Mouse (Mus musculus) forebrain, embryonic 16.5 days (tissue): ENCODE results near the gene Sp100. TPM values are rescaled to one million over a fixed set of nuclear protein-coding genes. Genes with fewer than 3 reads are reported as not detected.
A peak's percentile ranks its signal among the peaks of the same experiment; 100 is the strongest.

ENCODE experiments used
- ATAC-seq: fragments of 200-750 bp; cut with Nextera tagmentation; 2 replicates; pipeline ENCODE4 v1.8.0; 2017; ENCODE audit warnings: mild to moderate bottlenecking, moderate library complexity
- H3K27ac ChIP-seq: fragments of 300-500 bp; sonication (generic); 2 replicates; pipeline ENCODE4 v1.5.1; 2014; ENCODE audit warnings: low read length, control low read depth
- H3K27me3 ChIP-seq: fragments of 300-500 bp; sonication (generic); replicated peaks from 2 replicates; pipeline ENCODE4 v1.6.1; 2014; ENCODE audit warnings: low read length; ENCODE audit not compliant: control insufficient read depth, insufficient read depth
- H3K36me3 ChIP-seq: fragments of 300-500 bp; sonication (generic); 2 replicates; pipeline ENCODE4 v1.6.1; 2014; ENCODE audit not compliant: control insufficient read depth, insufficient read depth
- H3K4me1 ChIP-seq: fragments of 300-500 bp; sonication (generic); replicated peaks from 2 replicates; pipeline ENCODE4 v1.6.1; 2014; ENCODE audit warnings: low read length; ENCODE audit not compliant: control insufficient read depth, insufficient read depth
- H3K4me2 ChIP-seq: fragments of 300-500 bp; sonication (generic); 2 replicates; pipeline ENCODE4 v1.6.1; 2014; ENCODE audit warnings: mild to moderate bottlenecking, low read length, control low read depth
- H3K4me3 ChIP-seq: fragments of 300-500 bp; sonication (generic); replicated peaks from 2 replicates; pipeline ENCODE4 v1.5.1; 2014; ENCODE audit warnings: mild to moderate bottlenecking, low read length, control low read depth
- H3K9ac ChIP-seq: fragments of 300-500 bp; sonication (generic); replicated peaks from 2 replicates; pipeline ENCODE4 v1.6.1; 2014; ENCODE audit warnings: low read depth, low read length, control low read depth
- H3K9me3 ChIP-seq: fragments of 300-500 bp; sonication (generic); 2 replicates; pipeline ENCODE4 v1.6.1; 2016; ENCODE audit warnings: low read length; ENCODE audit not compliant: control insufficient read depth
- WGBS: fragments of 180-500 bp; shearing (Covaris S2); extraction: QIAGEN DNeasy Blood & Tissue Kit; methylation state at CpG from one replicate; pipeline ENCODE4 v1.1.7; 2014; 5-methylcytosine and 5-hydroxymethylcytosine counted together
- polyA plus RNA-seq: library from polyadenylated mRNA; unstranded; fragments of >200 nt; fragmentation: Nextera tagmentation; extraction: Ambion mirVana; gene quantifications from 2 replicates; pipeline ENCODE4 v1.2.1, GENCODE M21; 2015

The Sp100 gene
- polyA plus RNA-seq, 1 experiment from 2014 or later: not detected

DNA sequence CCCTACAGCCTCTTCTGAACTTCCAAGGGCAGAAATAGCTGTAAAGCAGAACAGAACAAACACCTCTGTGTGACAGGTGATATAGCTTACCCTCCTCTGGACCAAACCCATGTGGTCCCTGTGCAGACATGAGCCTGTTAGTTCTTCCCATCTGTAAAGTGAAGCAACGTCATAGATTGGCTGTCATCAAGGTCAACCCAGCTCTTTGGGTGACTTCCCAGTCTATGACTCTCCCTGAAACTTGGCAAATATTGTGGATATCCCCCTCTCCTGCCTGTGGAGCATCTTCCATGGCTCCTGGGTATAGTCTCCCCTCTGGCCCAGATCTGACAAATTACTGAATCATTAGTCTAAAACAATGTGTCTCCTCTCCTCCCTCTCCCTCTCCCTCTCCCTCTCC is 42.5 kb downstream of the Sp100 start:
- Histone ChIP-seq H3K4me1 (no peaks in the 10 kb centered on the region), H3K27ac (no peak overlapping the region), H3K4me3 (no peak overlapping the region), H3K36me3 (no peaks in the 10 kb centered on the region), H3K4me2 (no peak overlapping the region), H3K27me3 (no peaks in the 10 kb centered on the region), H3K9me3 (no peaks in the 10 kb centered on the region), H3K9ac (no peak overlapping the region)
- no peak for ATAC-seq
- WGBS: 73% methylated on average over 1 of the region's 1 CpGs

- Histone ChIP-seq H3K9ac (no peak overlapping the region), H3K4me1 (no peaks in the 10 kb centered on the region), H3K4me2 (no peak overlapping the region), H3K27ac (no peak overlapping the region), H3K27me3 (no peaks in the 10 kb centered on the region), H3K9me3 (no peaks in the 10 kb centered on the region), H3K36me3 (no peaks in the 10 kb centered on the region), H3K4me3 (no peak overlapping the region)
- no peak for ATAC-seq
- 71% methylated on average over 3 of the region's 3 CpGs for WGBS
These were observed 43.5 kb downstream of the Sp100 start for GRCm38 (mm10) chr1:85693280-85693679.

DNA sequence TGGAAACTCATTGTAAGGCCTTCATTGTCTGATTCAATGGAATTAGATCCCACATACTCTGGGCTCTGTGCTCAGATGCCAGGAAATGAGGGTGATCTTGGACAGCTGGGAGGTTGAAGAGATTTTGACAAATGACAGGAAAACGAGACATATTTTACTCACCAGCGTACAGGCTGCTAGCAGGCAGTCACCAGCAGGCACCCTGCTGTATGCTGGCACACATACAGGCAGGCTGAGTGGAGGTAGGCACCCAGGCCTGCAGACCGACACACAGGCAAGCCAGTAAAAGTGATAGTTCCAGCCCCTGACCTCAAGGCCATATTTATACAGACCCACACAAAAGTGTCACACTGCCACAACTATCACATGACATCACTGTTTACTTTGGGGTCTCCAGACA is 45.9 kb downstream of the Sp100 start:
- no peak overlapping the region for H3K4me3 ChIP-seq
- no peak overlapping the region for H3K9ac ChIP-seq
- no peaks in the 10 kb centered on the region for H3K27me3 ChIP-seq
- H3K36me3 ChIP-seq: no peaks in the 10 kb centered on the region
- H3K4me1 ChIP-seq: no peaks in the 10 kb centered on the region
- WGBS: 64% methylated on average over 3 of the region's 3 CpGs
- no peak overlapping the region for H3K27ac ChIP-seq
- no peak for ATAC-seq
- no peaks in the 10 kb centered on the region for H3K9me3 ChIP-seq
- no peak overlapping the region for H3K4me2 ChIP-seq

DNA sequence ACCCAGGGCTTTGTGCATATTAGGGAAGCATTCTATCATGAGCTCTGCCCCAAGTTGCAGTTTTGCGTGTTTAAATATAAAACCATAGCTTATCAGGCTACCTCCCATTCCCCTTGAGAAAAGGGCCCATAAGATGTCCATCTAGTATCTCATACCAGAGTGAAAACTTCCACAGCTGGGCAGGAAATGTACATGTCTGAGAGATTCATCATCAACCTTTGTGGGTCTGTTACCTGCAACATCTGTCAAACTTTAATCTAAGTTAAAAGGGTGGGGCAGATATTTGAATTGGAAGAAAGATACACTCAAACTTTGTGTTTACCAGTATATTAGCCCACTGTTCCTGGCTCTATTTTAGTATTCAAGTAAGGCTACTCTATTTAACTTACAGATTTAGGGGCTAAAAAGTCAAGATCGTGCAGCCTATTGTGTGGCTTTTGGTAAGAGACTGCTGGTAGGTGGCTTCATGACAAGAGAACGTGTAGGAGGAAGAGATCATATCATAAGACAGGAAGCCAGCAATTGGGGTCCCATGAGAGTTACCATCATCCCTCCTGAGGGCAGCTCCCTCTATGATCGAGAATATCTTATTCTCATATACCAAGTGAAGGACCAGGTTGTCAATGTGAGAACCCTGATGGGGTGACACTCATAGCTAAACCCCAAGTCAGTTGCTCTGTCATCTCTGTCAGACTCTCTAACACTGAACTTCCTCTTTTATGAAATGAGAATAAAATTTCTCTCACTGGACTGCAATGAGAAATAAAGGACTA is 48.1 kb downstream of the Sp100 start:
- no peak overlapping the region for H3K9ac ChIP-seq
- no peaks in the 10 kb centered on the region for H3K27me3 ChIP-seq
- ATAC-seq: no peak
- H3K4me1 ChIP-seq: no peaks in the 10 kb centered on the region
- H3K27ac ChIP-seq: no peak overlapping the region
- H3K4me2 ChIP-seq: no peak overlapping the region
- H3K36me3 ChIP-seq: no peaks in the 10 kb centered on the region
- H3K9me3 ChIP-seq: no peaks in the 10 kb centered on the region
- no peak overlapping the region for H3K4me3 ChIP-seq
- WGBS: 88% methylated on average over 4 of the region's 4 CpGs

DNA sequence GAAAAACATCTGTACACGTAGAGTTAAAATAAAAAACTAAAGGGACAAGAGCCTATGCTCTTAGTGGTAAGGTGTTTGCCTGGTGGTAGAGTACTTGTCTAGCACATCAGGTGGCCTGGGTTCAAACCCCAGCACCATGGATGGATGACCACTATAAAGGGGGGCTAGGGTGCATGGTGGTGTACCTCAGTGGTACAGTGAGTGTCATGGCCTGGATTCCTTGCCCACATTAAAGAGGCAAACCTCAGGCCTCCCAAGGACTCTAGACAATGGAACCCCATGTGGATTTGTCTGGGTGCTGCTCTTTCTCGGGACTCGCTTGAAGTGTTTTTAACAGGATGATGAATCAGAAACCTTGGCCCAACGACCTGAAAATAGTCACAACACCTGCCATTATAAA is 52.7 kb downstream of the Sp100 start:
- 70% methylated on average over 4 of the region's 4 CpGs for WGBS
- ATAC-seq: no peak
- H3K4me2 ChIP-seq: no peak overlapping the region

GRCm38 (mm10) chr1:85703245-85704186 is 53.7 kb downstream of the Sp100 start:
- Histone ChIP-seq H3K4me1 (0 out of 2 replicates have a peak, but pooled peaks cover 3% of the 10 kb centered on the region), H3K36me3 (no peaks in the 10 kb centered on the region), H3K27ac (peak overlapping the region; percentile 10; the same call in 1 of the 2 replicates), H3K4me3 (peak overlapping the region; percentile 44), H3K9me3 (no peaks in the 10 kb centered on the region), H3K9ac (peak overlapping the region; percentile 36), H3K4me2 (peak overlapping the region; percentile 61), H3K27me3 (no peaks in the 10 kb centered on the region)
- 29% methylated on average over 22 of the region's 22 CpGs for WGBS
- peak; percentile 100 for ATAC-seq

More for the DNA sequence above, 52.7 kb downstream of the Sp100 start:
- Histone ChIP-seq H3K27me3 (no peaks in the 10 kb centered on the region), H3K9ac (no peak overlapping the region), H3K36me3 (no peaks in the 10 kb centered on the region), H3K4me1 (0 out of 2 replicates have a peak, but pooled peaks cover 3% of the 10 kb centered on the region), H3K4me3 (no peak overlapping the region), H3K9me3 (no peaks in the 10 kb centered on the region), H3K27ac (no peak overlapping the region)

DNA sequence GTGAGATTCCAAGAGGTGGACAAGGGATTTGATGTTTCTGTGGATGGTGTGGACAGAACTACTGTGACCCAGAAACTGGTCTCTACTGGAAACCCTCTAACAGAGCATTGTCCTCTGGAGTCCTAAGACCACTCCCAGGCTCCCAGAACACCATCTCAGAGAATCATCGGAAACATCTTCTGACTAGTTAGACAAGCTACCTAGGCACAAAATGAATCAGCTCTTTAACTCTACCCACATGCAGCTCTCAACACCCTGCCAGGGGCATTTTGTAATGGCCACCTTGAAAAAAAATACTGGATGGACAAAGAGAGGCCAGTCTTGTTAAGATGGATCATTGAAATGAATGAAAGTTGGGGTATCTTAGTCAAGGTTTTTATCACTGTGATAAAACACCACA is 55.8 kb downstream of the Sp100 start:
- Histone ChIP-seq H3K4me3 (no peak overlapping the region), H3K27me3 (no peaks in the 10 kb centered on the region), H3K9me3 (no peaks in the 10 kb centered on the region), H3K27ac (no peak overlapping the region), H3K4me2 (no peak overlapping the region), H3K9ac (no peak overlapping the region), H3K4me1 (0 out of 2 replicates have a peak, but pooled peaks cover 3% of the 10 kb centered on the region), H3K36me3 (no peaks in the 10 kb centered on the region)
- 100% methylated on average over 1 of the region's 1 CpGs for WGBS
- ATAC-seq: no peak

GRCm38 (mm10) chr1:85706754-85707153 is 57.0 kb downstream of the Sp100 start:
- Histone ChIP-seq H3K27ac (no peak overlapping the region), H3K4me1 (0 out of 2 replicates have a peak, but pooled peaks cover 3% of the 10 kb centered on the region), H3K36me3 (no peaks in the 10 kb centered on the region), H3K4me3 (no peak overlapping the region), H3K4me2 (no peak overlapping the region), H3K9ac (no peak overlapping the region), H3K27me3 (no peaks in the 10 kb centered on the region), H3K9me3 (no peaks in the 10 kb centered on the region)
- ATAC-seq: no peak
- WGBS: 91% methylated on average over 2 of the region's 2 CpGs

GRCm38 (mm10) chr1:85714501-85714900 is 64.7 kb downstream of the Sp100 start:
- no peak overlapping the region for H3K4me3 ChIP-seq
- H3K4me1 ChIP-seq: no peaks in the 10 kb centered on the region
- H3K27ac ChIP-seq: no peak overlapping the region
- no peaks in the 10 kb centered on the region for H3K36me3 ChIP-seq
- no peaks in the 10 kb centered on the region for H3K27me3 ChIP-seq
- H3K9ac ChIP-seq: no peak overlapping the region
- no peak for ATAC-seq
- no peak overlapping the region for H3K4me2 ChIP-seq
- H3K9me3 ChIP-seq: no peaks in the 10 kb centered on the region
